Mouse (Mus musculus): ENCODE results near the gene Eef2k.
"Not testable (repeated sequence)": the region's sequence is repeated elsewhere in the genome, so short reads cannot be mapped to it uniquely, and the experiment has no call there.

Eef2k gene

GRCm38 (mm10) chr7:120938206-120938605 is 95.6 kb downstream of the Eef2k start:
- no peak for DNase-seq (ENCODE audit: low spot score in 2 of 2)

- no peak for DNase-seq (ENCODE audit: low spot score in 2 of 2)
Observed at GRCm38 (mm10) chr7:120940343-120940742, 97.7 kb downstream of the Eef2k start.

- no peak for DNase-seq (ENCODE audit: low spot score in 2 of 2)
Observed at GRCm38 (mm10) chr7:120941214-120941613, 98.6 kb downstream of the Eef2k start.

GRCm38 (mm10) chr7:120942506-120942905 is 99.9 kb downstream of the Eef2k start:
- DNase-seq (ENCODE audit: low spot score in 2 of 2) = no peak

- no peak for DNase-seq (ENCODE audit: low spot score in 2 of 2)
Observed at GRCm38 (mm10) chr7:120943936-120944509, 101.4 kb downstream of the Eef2k start.

GRCm38 (mm10) chr7:120953591-120953990 is 111.0 kb downstream of the Eef2k start:
- DNase-seq (ENCODE audit: low spot score in 2 of 2) = not testable (repeated sequence)
